Mouse (Mus musculus): ENCODE measurements at regions not wholly inside any gene's neighbourhood (a gene's known extent, or its start where the extent isn't known, plus 50 kb on each side); places are given as distances from the start of the nearest gene placed in this dataset.
A peak's percentile ranks its signal among the peaks of the same experiment; 100 is the strongest.

- 17% methylated on average over 13 of the region's 13 CpGs for WGBS
- Histone ChIP-seq H3K4me3 (ENCODE audit: low read depth, low read length) (no peak overlapping the region), H3K27ac (ENCODE audit: low read depth, low read length) (no peak overlapping the region), H3K9ac (ENCODE audit: low read depth, low read length) (no peak overlapping the region), H3K36me3 (ENCODE audit: control insufficient read depth, insufficient read depth) (no peaks in the 10 kb centered on the region), H3K9me3 (ENCODE audit: control insufficient read depth) (no peaks in the 10 kb centered on the region), H3K27me3 (replicated peaks; ENCODE audit: control insufficient read depth, insufficient read depth, low read length) (no peaks in the 10 kb centered on the region; the same call in 1 of the 2 replicates), H3K4me2 (replicated peaks; ENCODE audit: low read depth) (no peak overlapping the region), H3K4me1 (replicated peaks; ENCODE audit: control insufficient read depth, insufficient read depth, low read length) (no peaks in the 10 kb centered on the region; the same call in 1 of the 2 replicates)
- no peak for ATAC-seq
- TF ChIP-seq CTCF (IDR thresholded peaks at IDR 0.05; ENCODE audit: low read depth), result peak; percentile 42; the same call in 1 of the 2 replicates
Observed at GRCm38 (mm10) chr2:160421216-160421911, 54.5 kb upstream of the Mafb start.

GRCm38 (mm10) chr2:160424491-160424890 is 57.6 kb upstream of the Mafb start:
- H3K4me2 ChIP-seq (replicated peaks; ENCODE audit: low read depth), result no peak overlapping the region
- no peak overlapping the region for H3K4me3 ChIP-seq (ENCODE audit: low read depth, low read length)
- H3K9ac ChIP-seq (ENCODE audit: low read depth, low read length), result no peak overlapping the region
- H3K9me3 ChIP-seq (ENCODE audit: control insufficient read depth), result no peaks in the 10 kb centered on the region
- ATAC-seq, result no peak
- no peaks in the 10 kb centered on the region; the same call in 1 of the 2 replicates for H3K4me1 ChIP-seq (replicated peaks; ENCODE audit: control insufficient read depth, insufficient read depth, low read length)
- H3K27me3 ChIP-seq (replicated peaks; ENCODE audit: control insufficient read depth, insufficient read depth, low read length), result no peaks in the 10 kb centered on the region; the same call in 1 of the 2 replicates
- 86% methylated on average over 7 of the region's 7 CpGs for WGBS
- TF ChIP-seq CTCF (IDR thresholded peaks at IDR 0.05; ENCODE audit: low read depth), result no peak
- H3K27ac ChIP-seq (ENCODE audit: low read depth, low read length), result no peak overlapping the region
- H3K36me3 ChIP-seq (ENCODE audit: control insufficient read depth, insufficient read depth), result no peaks in the 10 kb centered on the region

DNA sequence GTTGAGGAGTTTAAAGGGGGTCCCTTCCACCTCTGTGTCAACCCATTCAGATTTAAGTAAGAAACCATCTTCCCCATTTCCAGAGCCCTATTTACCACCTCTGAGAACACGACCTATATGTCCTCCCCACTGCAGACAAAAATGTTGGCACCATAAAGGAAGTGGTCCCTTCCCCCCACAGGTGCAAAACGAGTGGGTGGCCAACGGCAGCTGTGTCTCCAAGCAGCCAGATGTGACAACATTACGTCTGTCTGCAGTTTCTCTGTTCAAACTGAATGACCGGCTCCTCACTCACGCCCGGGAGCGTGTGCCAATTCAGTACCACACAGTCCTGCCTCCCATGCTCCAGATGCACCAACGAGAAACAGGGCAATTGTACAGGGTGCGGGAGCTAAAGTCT is 60.6 kb upstream of the Mafb start:
- Histone ChIP-seq H3K4me1 (replicated peaks; ENCODE audit: control insufficient read depth, insufficient read depth, low read length) (no peaks in the 10 kb centered on the region), H3K9ac (ENCODE audit: low read depth, low read length) (no peak overlapping the region), H3K4me2 (replicated peaks; ENCODE audit: low read depth) (no peak overlapping the region), H3K27ac (ENCODE audit: low read depth, low read length) (no peak overlapping the region), H3K4me3 (ENCODE audit: low read depth, low read length) (no peak overlapping the region), H3K9me3 (ENCODE audit: control insufficient read depth) (no peaks in the 10 kb centered on the region), H3K27me3 (replicated peaks; ENCODE audit: control insufficient read depth, insufficient read depth, low read length) (no peaks in the 10 kb centered on the region), H3K36me3 (ENCODE audit: control insufficient read depth, insufficient read depth) (no peaks in the 10 kb centered on the region)
- no peak for ATAC-seq
- WGBS, result 66% methylated on average over 10 of the region's 10 CpGs
- TF ChIP-seq CTCF (IDR thresholded peaks at IDR 0.05; ENCODE audit: low read depth), result no peak

DNA sequence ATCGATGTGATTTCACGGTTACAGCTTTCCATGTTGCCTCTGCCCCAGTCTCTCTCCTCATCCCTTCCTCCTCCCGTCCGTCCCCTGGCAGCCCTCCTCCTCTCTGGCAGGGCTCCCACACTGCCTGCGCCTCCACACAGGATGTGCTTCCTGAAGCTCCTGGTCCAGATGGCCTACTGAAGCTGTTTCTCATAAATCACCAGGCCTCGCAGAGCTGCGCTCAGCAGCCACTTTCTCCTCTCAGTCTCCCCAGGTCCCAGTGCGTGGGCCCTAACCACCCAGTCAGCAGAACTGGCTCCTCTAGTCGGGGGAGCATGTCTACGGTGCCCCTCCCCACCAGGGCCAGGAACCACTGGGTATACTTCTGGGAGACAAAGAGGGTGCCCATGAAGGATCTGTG is 66.4 kb upstream of the Mafb start:
- Histone ChIP-seq H3K4me3 (ENCODE audit: low read depth, low read length) (no peak overlapping the region), H3K9ac (ENCODE audit: low read depth, low read length) (no peak overlapping the region), H3K27me3 (replicated peaks; ENCODE audit: control insufficient read depth, insufficient read depth, low read length) (no peaks in the 10 kb centered on the region), H3K36me3 (ENCODE audit: control insufficient read depth, insufficient read depth) (no peaks in the 10 kb centered on the region), H3K27ac (ENCODE audit: low read depth, low read length) (no peak overlapping the region), H3K4me1 (replicated peaks; ENCODE audit: control insufficient read depth, insufficient read depth, low read length) (no peaks in the 10 kb centered on the region), H3K9me3 (ENCODE audit: control insufficient read depth) (no peaks in the 10 kb centered on the region), H3K4me2 (replicated peaks; ENCODE audit: low read depth) (no peak overlapping the region)
- 47% methylated on average over 10 of the region's 10 CpGs for WGBS
- no peak for ATAC-seq
- no peak for TF ChIP-seq CTCF (IDR thresholded peaks at IDR 0.05; ENCODE audit: low read depth)

DNA sequence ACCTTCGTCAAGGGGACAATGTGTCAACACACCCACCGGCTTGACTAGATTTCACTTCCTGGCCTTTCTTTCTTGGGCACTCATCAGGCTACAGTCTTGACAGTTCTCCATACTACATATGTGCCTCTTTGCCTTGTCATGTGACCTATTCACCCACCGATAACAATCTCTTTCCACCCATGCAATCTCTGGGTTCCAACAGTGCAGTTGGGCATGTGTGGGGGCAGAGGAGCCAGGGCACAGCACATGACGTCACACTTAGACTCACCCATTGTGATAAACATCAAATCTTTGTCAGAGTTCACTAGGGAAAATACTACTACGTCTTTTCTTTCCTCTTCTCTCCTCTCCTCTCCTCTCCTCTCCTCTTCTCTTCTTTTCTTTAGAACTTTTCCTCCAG is 67.8 kb upstream of the Mafb start:
- no peak for TF ChIP-seq CTCF (IDR thresholded peaks at IDR 0.05; ENCODE audit: low read depth)
- H3K4me1 ChIP-seq (replicated peaks; ENCODE audit: control insufficient read depth, insufficient read depth, low read length), result no peaks in the 10 kb centered on the region
- 83% methylated on average over 5 of the region's 5 CpGs for WGBS

DNA sequence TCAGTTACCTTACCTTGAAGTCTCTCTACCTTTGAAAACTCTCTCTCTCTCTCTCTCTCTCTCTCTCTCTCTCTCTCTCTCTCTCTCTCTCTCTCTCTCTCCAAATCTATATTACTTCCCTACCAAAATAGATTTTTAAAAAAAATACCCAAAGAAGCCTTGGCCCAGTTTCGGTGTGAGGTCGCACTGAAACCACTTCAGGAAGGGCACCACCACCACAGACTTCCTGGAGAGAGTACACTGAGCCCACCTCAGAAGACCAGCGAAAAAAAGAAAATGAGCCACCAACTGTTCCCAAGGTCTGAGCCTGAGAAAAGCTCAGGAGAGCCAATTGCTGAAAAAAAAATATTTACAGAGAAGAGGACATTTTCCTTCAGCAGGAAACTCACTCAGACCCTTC is 68.8 kb upstream of the Mafb start:
- H3K27ac ChIP-seq (ENCODE audit: low read depth, low read length), result no peak overlapping the region
- H3K9ac ChIP-seq (ENCODE audit: low read depth, low read length), result no peak overlapping the region
- no peak for ATAC-seq
- no peak for TF ChIP-seq CTCF (IDR thresholded peaks at IDR 0.05; ENCODE audit: low read depth)
- 79% methylated on average over 3 of the region's 3 CpGs for WGBS
- no peaks in the 10 kb centered on the region for H3K9me3 ChIP-seq (ENCODE audit: control insufficient read depth)
- no peaks in the 10 kb centered on the region for H3K4me1 ChIP-seq (replicated peaks; ENCODE audit: control insufficient read depth, insufficient read depth, low read length)
- H3K36me3 ChIP-seq (ENCODE audit: control insufficient read depth, insufficient read depth), result no peaks in the 10 kb centered on the region
- H3K4me3 ChIP-seq (ENCODE audit: low read depth, low read length), result no peak overlapping the region
- H3K27me3 ChIP-seq (replicated peaks; ENCODE audit: control insufficient read depth, insufficient read depth, low read length), result no peaks in the 10 kb centered on the region
- H3K4me2 ChIP-seq (replicated peaks; ENCODE audit: low read depth), result no peak overlapping the region

More for the DNA sequence above, 67.8 kb upstream of the Mafb start:
- no peak overlapping the region for H3K9ac ChIP-seq (ENCODE audit: low read depth, low read length)
- H3K4me3 ChIP-seq (ENCODE audit: low read depth, low read length), result no peak overlapping the region
- H3K27ac ChIP-seq (ENCODE audit: low read depth, low read length), result no peak overlapping the region
- H3K36me3 ChIP-seq (ENCODE audit: control insufficient read depth, insufficient read depth), result no peaks in the 10 kb centered on the region
- H3K9me3 ChIP-seq (ENCODE audit: control insufficient read depth), result no peaks in the 10 kb centered on the region
- H3K27me3 ChIP-seq (replicated peaks; ENCODE audit: control insufficient read depth, insufficient read depth, low read length), result no peaks in the 10 kb centered on the region
- no peak overlapping the region for H3K4me2 ChIP-seq (replicated peaks; ENCODE audit: low read depth)
- no peak for ATAC-seq

Measured in intestine, postnatal 0 days (tissue).